Mouse (Mus musculus) embryonic facial prominence, embryonic 11.5 days (tissue): ENCODE results near the gene Mcu. TPM values are rescaled to one million over a fixed set of nuclear protein-coding genes. Genes with fewer than 3 reads are reported as not detected.

Source experiments
- ATAC-seq: fragments of 200-750 bp; cut with Nextera tagmentation; replicated peaks from 2 replicates; pipeline ENCODE4 v1.8.0; 2017; ENCODE audit warnings: low read depth; ENCODE audit not compliant: insufficient number of reproducible peaks, low FRiP score, low TSS enrichment
- DNase-seq: peaks from one replicate; pipeline ENCODE4 v3.0.0-alpha.2; 2015; ENCODE audit warnings: low spot score
- H3K27ac ChIP-seq: fragments of 300-500 bp; sonication (generic); replicated peaks from 2 replicates; pipeline ENCODE4 v1.5.1; 2014; ENCODE audit warnings: mild to moderate bottlenecking, low read depth, low read length, control low read depth
- H3K27me3 ChIP-seq: fragments of 300-500 bp; sonication (generic); 2 replicates; pipeline ENCODE4 v1.6.1; 2014; ENCODE audit warnings: mild to moderate bottlenecking, low read length, moderate library complexity, mixed read lengths; ENCODE audit not compliant: control insufficient read depth, insufficient read depth
- H3K36me3 ChIP-seq: fragments of 300-500 bp; sonication (generic); replicated peaks from 2 replicates; pipeline ENCODE4 v1.6.1; 2014; ENCODE audit warnings: low read depth, mild to moderate bottlenecking, low read length, moderate library complexity, mixed read lengths; ENCODE audit not compliant: control insufficient read depth, insufficient read depth
- H3K4me1 ChIP-seq: fragments of 300-500 bp; sonication (generic); 2 replicates; pipeline ENCODE4 v1.6.1; 2014; ENCODE audit warnings: low read length, mixed read lengths; ENCODE audit not compliant: control insufficient read depth, insufficient read depth
- H3K4me2 ChIP-seq: fragments of 300-500 bp; sonication (generic); 2 replicates; pipeline ENCODE4 v1.6.1; 2014; ENCODE audit warnings: low read depth, mild to moderate bottlenecking, control low read depth, low read length, moderate library complexity
- H3K4me3 ChIP-seq: fragments of 300-500 bp; sonication (generic); 2 replicates; pipeline ENCODE4 v1.5.1; 2014; ENCODE audit warnings: low read depth, low read length, control low read depth
- H3K9ac ChIP-seq: fragments of 300-500 bp; sonication (generic); replicated peaks from 2 replicates; pipeline ENCODE4 v1.6.1; 2014; ENCODE audit warnings: mild to moderate bottlenecking, control low read depth, low read length
- H3K9me3 ChIP-seq: fragments of 300-500 bp; sonication (generic); replicated peaks from 2 replicates; pipeline ENCODE4 v1.6.1; 2016; ENCODE audit warnings: mild to moderate bottlenecking, low read length, inconsistent platforms, mixed read lengths; ENCODE audit not compliant: control insufficient read depth
- WGBS: fragments of 180-500 bp; shearing (Covaris S2); extraction: QIAGEN DNeasy Blood & Tissue Kit; methylation state at CpG from one replicate; pipeline ENCODE4 v1.1.7; 2014; 5-methylcytosine and 5-hydroxymethylcytosine counted together
- polyA plus RNA-seq: library from polyadenylated mRNA; unstranded; fragments of >200 nt; fragmentation: Nextera tagmentation; extraction: Ambion mirVana; gene quantifications from 2 replicates; pipeline ENCODE4 v1.2.1, GENCODE M21; 2014

Mcu gene
- polyA plus RNA-seq, 1 experiment from 2014 or later = 25.3 TPM

DNA sequence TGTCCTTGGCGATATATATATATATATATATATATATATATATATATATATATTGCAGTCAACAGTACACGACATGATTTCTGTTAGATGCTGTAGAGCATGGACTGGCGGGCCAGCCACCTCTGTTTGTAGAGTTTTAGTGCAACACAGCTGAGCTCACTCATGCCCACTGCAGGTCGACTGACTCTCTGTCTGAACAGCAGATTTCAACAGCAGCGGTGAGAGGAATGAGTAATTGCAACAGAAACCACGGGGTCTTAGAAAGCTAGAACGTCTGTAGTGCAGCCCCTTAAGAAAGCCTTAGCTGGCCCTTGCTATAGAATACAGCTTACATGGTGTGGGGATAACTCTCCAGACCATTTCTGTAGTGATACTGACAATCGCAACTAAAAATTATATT lies 121.6 kb downstream of the Mcu start:
- Histone ChIP-seq H3K27ac (no peak overlapping the region), H3K4me1 (no peaks in the 10 kb centered on the region), H3K9me3 (no peaks in the 10 kb centered on the region), H3K27me3 (no peaks in the 10 kb centered on the region), H3K36me3 (no peaks in the 10 kb centered on the region), H3K9ac (no peak overlapping the region), H3K4me3 (no peak overlapping the region), H3K4me2 (no peak overlapping the region)
- WGBS = 82% methylated on average over 8 of the region's 8 CpGs
- no peak for DNase-seq
- no peak for ATAC-seq

DNA sequence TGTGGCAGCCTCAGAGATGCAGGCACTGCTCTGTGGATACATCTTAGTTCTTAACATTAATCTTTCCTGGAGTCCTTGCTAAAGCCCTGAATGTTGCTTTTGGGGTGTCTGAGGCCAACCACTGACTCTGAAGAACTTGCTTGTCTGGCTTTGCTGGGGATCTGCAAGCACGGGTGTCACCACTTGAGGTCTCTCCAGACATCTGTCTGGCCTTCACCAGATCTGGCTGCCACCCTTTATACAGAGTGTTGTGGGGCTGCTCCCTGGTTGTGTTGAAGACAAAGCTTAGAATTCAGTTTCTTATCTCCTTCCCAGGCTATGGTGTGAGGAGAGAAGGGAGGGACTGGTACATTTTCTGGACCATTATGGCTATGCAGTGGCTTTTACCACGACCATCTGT lies 122.4 kb downstream of the Mcu start:
- H3K27ac ChIP-seq = no peak overlapping the region
- no peak overlapping the region for H3K4me3 ChIP-seq
- 66% methylated on average over 2 of the region's 2 CpGs for WGBS
- no peak for ATAC-seq
- no peaks in the 10 kb centered on the region for H3K36me3 ChIP-seq
- no peak overlapping the region for H3K4me2 ChIP-seq
- H3K9me3 ChIP-seq = no peaks in the 10 kb centered on the region
- H3K4me1 ChIP-seq = no peaks in the 10 kb centered on the region
- no peaks in the 10 kb centered on the region for H3K27me3 ChIP-seq
- DNase-seq = no peak
- no peak overlapping the region for H3K9ac ChIP-seq

GRCm38 (mm10) chr10:59490920-59491319 lies 125.6 kb downstream of the Mcu start:
- DNase-seq (no peak), ATAC-seq (no peak)
- H3K4me3 ChIP-seq = no peak overlapping the region
- no peaks in the 10 kb centered on the region for H3K27me3 ChIP-seq
- H3K4me2 ChIP-seq = no peak overlapping the region
- H3K9me3 ChIP-seq = no peaks in the 10 kb centered on the region
- H3K9ac ChIP-seq = no peak overlapping the region
- WGBS = 74% methylated on average over 8 of the region's 8 CpGs
- no peaks in the 10 kb centered on the region for H3K36me3 ChIP-seq
- H3K4me1 ChIP-seq = no peaks in the 10 kb centered on the region
- no peak overlapping the region for H3K27ac ChIP-seq

DNA sequence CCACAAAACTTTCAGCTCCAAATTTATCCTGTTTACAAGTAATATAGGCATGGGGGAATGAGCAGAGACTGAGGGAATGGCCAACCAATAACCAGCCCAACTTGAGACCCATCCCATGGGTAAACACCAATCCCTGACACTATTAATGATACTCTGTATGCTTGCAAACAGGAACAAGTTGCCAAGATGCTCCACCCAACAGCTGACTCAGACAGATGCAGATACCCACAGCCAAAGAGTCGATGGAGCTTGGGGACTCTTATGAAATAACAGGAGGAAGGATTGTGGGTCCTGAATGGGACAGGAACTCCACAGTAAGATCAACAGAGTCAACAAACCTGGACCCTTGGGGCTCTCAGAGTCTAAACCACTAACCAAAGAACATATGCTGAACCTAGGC lies 127.1 kb downstream of the Mcu start:
- no peaks in the 10 kb centered on the region for H3K4me1 ChIP-seq
- no peak overlapping the region for H3K4me3 ChIP-seq
- H3K9ac ChIP-seq = no peak overlapping the region
- no peaks in the 10 kb centered on the region for H3K36me3 ChIP-seq
- H3K9me3 ChIP-seq = no peaks in the 10 kb centered on the region
- no peak for DNase-seq
- no peaks in the 10 kb centered on the region for H3K27me3 ChIP-seq
- no peak overlapping the region for H3K4me2 ChIP-seq
- no peak overlapping the region for H3K27ac ChIP-seq
- 100% methylated on average over 1 of the region's 1 CpGs for WGBS
- ATAC-seq = no peak

DNA sequence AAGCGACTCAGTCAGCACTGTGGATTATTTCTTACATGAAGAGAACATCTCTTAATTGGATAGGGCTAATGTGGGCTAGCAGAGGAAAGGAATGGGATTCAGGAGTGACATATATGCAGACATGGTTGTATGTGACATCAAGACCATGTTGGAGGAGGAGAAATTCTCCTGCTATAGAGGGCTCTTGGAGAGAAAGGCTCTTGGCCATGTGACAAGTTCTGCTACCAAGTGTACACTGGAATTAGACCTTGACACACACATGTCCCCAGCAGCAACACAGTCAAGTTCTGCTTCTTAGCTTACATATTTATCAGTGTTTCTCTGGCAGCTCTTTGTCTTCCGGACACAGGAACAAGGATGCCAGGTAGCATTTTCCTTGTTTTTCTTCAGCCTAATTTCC lies 129.1 kb downstream of the Mcu start:
- no peaks in the 10 kb centered on the region for H3K9me3 ChIP-seq
- WGBS = 92% methylated on average over 2 of the region's 2 CpGs

GRCm38 (mm10) chr10:59484318-59484717 lies 132.2 kb downstream of the Mcu start:
- no peak overlapping the region for H3K9ac ChIP-seq
- H3K9me3 ChIP-seq = no peaks in the 10 kb centered on the region
- no peak overlapping the region for H3K27ac ChIP-seq
- 72% methylated on average over 6 of the region's 6 CpGs for WGBS
- DNase-seq (peak; percentile 18), ATAC-seq (no peak)
- no peak overlapping the region for H3K4me2 ChIP-seq
- H3K4me1 ChIP-seq = no peaks in the 10 kb centered on the region
- H3K4me3 ChIP-seq = no peak overlapping the region
- H3K27me3 ChIP-seq = no peaks in the 10 kb centered on the region
- no peaks in the 10 kb centered on the region for H3K36me3 ChIP-seq

More for the DNA sequence above, 129.1 kb downstream of the Mcu start:
- no peak for ATAC-seq
- Histone ChIP-seq H3K4me2 (no peak overlapping the region), H3K36me3 (no peaks in the 10 kb centered on the region), H3K4me3 (no peak overlapping the region), H3K4me1 (no peaks in the 10 kb centered on the region), H3K27ac (no peak overlapping the region), H3K9ac (no peak overlapping the region), H3K27me3 (no peaks in the 10 kb centered on the region)
- no peak for DNase-seq

- no peak overlapping the region for H3K4me2 ChIP-seq
- ATAC-seq (no peak), DNase-seq (no peak)
- H3K27ac ChIP-seq = no peak overlapping the region
- no peaks in the 10 kb centered on the region for H3K27me3 ChIP-seq
- no peaks in the 10 kb centered on the region for H3K9me3 ChIP-seq
- no peak overlapping the region for H3K9ac ChIP-seq
- no peaks in the 10 kb centered on the region for H3K4me1 ChIP-seq
- no peak overlapping the region for H3K4me3 ChIP-seq
- WGBS = 91% methylated on average over 5 of the region's 5 CpGs
- no peaks in the 10 kb centered on the region for H3K36me3 ChIP-seq
Measured at GRCm38 (mm10) chr10:59481381-59481780, 135.1 kb downstream of the Mcu start.

- no peak overlapping the region for H3K4me2 ChIP-seq
- no peaks in the 10 kb centered on the region for H3K9me3 ChIP-seq
- 67% methylated on average over 5 of the region's 5 CpGs for WGBS
- H3K36me3 ChIP-seq = no peaks in the 10 kb centered on the region
- DNase-seq (no peak), ATAC-seq (no peak)
- H3K4me3 ChIP-seq = no peak overlapping the region
- H3K27ac ChIP-seq = no peak overlapping the region
- H3K4me1 ChIP-seq = peaks cover 3% of the 10 kb centered on the region; the same call in 1 of the 2 replicates
- H3K9ac ChIP-seq = no peak overlapping the region
- no peaks in the 10 kb centered on the region for H3K27me3 ChIP-seq
Measured at GRCm38 (mm10) chr10:59470451-59470850, 146.0 kb downstream of the Mcu start.
